Mouse (Mus musculus) thymus, adult 2 months (tissue): ENCODE data around the gene Etv6.

ENCODE experiments used
- CTCF ChIP-seq: fragments of 200-500 bp; IDR thresholded peaks from 2 replicates; pipeline ENCODE4 v1.5.1; 2012; ENCODE audit warnings: mild to moderate bottlenecking, control low read depth, low read length, moderate library complexity, borderline replicate concordance; ENCODE audit not compliant: control insufficient read depth, poor library complexity, insufficient read depth; ENCODE audit errors: extremely low read depth
- POLR2A ChIP-seq: fragments of 200-500 bp; IDR thresholded peaks from 2 replicates; pipeline ENCODE4 v1.6.1; 2012; ENCODE audit warnings: mild to moderate bottlenecking, low read length, control low read depth, moderate library complexity; ENCODE audit not compliant: control insufficient read depth, poor library complexity, insufficient read depth; ENCODE audit errors: extremely low read depth

GRCm38 (mm10) chr6:134107696-134108095 is 72.2 kb downstream of the Etv6 start:
- no peak for TF ChIP-seq CTCF
- TF ChIP-seq POLR2A = no peak
